Mouse (Mus musculus): ENCODE data around the gene Surf2. TPM values are rescaled to one million over a fixed set of nuclear protein-coding genes. Genes with fewer than 3 reads are reported as not detected.

The Surf2 gene
- polyA plus RNA-seq, 2 experiments from 2014 or later, result 41.8 to 46.6 TPM

DNA sequence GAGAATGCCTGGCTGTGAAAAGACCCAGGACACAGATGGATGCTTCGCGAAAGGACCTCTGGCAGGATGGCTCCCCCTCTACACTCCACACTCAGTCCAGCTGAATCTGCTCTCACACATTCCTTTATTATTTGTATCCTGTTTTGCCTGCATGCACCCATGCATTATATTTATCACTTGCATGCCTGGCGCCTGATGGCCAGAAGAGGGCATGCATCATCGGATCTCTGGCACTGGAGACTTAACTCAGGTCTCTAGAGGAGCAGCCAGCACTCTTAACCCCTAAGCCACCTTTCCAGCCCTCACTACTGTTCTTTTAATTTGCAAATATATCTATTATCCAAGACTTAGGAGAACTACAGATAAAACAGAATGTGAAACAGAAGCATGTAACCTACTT, 44.6 kb downstream of the Surf2 start:
- no peak for ATAC-seq

DNA sequence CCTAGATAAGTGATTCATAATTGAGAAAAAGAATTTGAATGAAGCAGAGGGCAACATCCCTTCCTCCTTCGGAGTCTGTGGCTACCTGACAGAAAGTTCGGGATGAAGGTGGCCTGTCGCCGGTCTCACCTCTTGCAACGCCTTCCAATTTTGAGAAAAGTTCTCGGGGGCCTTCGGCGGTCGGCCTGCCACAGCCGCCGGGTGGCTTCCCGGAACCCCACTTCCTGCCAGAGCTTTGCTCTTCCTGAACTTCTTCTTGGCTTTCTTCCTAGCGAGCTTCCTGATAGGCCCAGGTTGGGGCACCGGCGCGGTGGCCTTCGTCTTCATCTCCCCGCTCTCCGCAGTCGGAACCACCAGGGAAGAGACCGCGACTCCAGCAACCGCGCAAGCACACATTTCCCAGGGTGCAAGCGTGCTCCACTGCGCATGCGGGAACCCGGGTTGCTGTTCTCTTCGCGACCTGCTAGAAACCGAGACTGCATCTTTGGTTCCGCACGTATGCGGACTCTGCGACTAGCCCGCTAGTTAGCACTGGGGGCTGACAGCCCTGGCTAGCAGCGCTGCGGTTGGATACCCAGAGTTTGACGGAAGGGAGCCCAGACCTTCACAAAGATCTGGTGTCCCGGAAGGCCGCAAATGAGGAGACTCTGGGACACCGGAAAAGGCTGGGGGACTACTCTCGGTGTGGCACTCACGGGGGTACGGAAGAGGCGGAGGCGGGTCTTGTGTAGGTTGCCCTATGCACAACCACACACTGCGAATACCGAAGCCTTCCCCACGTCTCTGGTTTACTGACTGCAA, 48.0 kb downstream of the Surf2 start, which contains the start of gene Rexo4:
Rexo4 (minus strand) TSS at position 464 of the 801 bp plus-strand sequence.
- peak; percentile 89 for ATAC-seq

DNA sequence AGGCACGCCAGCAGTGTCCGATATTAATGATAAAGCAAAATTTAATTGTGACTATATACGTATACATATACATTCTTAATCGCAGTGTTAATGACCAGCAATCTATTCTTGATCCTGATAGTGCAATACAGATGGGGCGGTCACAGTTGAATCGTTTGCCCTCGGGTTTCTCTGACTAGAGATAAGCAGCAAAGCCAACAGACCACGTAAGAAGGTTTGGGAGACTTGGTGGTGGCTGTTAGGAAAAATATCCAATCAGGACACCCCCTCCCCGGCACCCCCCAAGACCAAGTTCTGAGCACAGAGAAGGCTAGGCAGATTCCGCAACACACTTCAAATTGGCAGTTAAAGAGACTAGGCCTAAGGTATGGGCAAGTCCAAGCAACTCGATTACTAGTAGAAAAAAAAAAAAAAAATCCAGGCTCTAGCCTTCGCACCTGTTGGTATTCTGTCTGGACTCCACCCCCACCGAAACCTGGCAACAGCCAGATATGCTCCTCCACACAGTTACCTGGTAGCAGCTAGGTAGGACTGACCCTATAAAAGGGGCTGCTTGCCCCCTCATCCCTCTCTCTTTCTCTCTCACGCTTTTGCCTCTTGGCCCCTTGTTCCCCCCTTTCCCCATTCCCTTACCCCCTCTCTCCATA, 48.7 kb downstream of the Surf2 start:
- no peak for ATAC-seq

DNA sequence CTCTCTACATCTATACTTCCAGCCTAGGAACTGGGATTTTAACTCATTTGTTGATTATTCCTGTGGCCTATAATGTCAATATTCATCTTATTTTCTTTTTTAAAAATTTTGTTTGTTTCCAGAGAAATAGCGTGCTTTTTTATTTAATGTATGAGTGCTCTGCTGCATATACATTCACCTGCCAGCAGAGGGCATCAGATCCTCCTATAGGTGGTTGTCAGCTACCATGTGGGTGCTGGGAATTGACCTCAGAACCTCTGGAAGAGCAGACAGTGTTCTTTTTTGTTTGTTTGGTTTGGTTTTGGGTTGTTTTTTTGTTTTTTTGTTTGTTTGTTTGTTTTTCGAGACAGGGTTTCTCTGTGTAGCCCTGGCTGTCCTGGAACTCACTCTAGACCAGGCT, 51.1 kb downstream of the Surf2 start:
- no peak for ATAC-seq

Other genes with a start within 250 kb of the Surf2 start
- under 1 TPM; 0.89 to 0.96 TPM for gene Lcn4, start 245.1 kb upstream of the Surf2 start, polyA plus RNA-seq (2017; shearing (Covaris generic))
- not detected for gene Abo, start 51.4 kb upstream of the Surf2 start, polyA plus RNA-seq (2017; shearing (Covaris generic))
- gene Surf6, start 13.5 kb upstream of the Surf2 start, polyA plus RNA-seq (2017; shearing (Covaris generic)), result 10 to 100 TPM; 17.5 to 25.5 TPM
- 10 to 100 TPM; 10.3 to 11.3 TPM for gene Med22, start 5.7 kb upstream of the Surf2 start, polyA plus RNA-seq (2017; shearing (Covaris generic))
- 1,000 to 10,000 TPM in 1 of 2 experiments, 100 to 1,000 TPM in 1; 720 to 1,212 TPM for gene Rpl7a, start 5.6 kb upstream of the Surf2 start, polyA plus RNA-seq (2017; shearing (Covaris generic))
- gene Surf1, start 163 bp downstream of the Surf2 start, polyA plus RNA-seq (2017; shearing (Covaris generic)), result 100 to 1,000 TPM; 115 to 121 TPM
- 10 to 100 TPM; 75.1 to 87.6 TPM for gene Surf4, start 17.6 kb downstream of the Surf2 start, polyA plus RNA-seq (2017; shearing (Covaris generic))
- under 1 TPM; 0.28 to 0.50 TPM for gene Stkld1, start 17.7 kb downstream of the Surf2 start, polyA plus RNA-seq (2017; shearing (Covaris generic))
- 10 to 100 TPM; 45.0 to 50.3 TPM for gene Rexo4, start 48.0 kb downstream of the Surf2 start, polyA plus RNA-seq (2017; shearing (Covaris generic))
- not detected for gene Adamts13, start 57.0 kb downstream of the Surf2 start, polyA plus RNA-seq (2017; shearing (Covaris generic))
- gene Cacfd1, start 93.6 kb downstream of the Surf2 start, polyA plus RNA-seq (2017; shearing (Covaris generic)), result 10 to 100 TPM; 16.9 to 19.1 TPM
- 1 to 10 TPM; 2.1 to 3.2 TPM for gene Slc2a6, start 111.6 kb downstream of the Surf2 start, polyA plus RNA-seq (2017; shearing (Covaris generic))
- not detected for gene Mymk, start 155.8 kb downstream of the Surf2 start, polyA plus RNA-seq (2017; shearing (Covaris generic))
- gene Adamtsl2, start 163.0 kb downstream of the Surf2 start, polyA plus RNA-seq (2017; shearing (Covaris generic)), result not detected
- gene Fam163b, start 226.1 kb downstream of the Surf2 start, polyA plus RNA-seq (2017; shearing (Covaris generic)), result not detected
- not detected for gene Dbh, start 248.9 kb downstream of the Surf2 start, polyA plus RNA-seq (2017; shearing (Covaris generic))